Mouse (Mus musculus): ENCODE measurements at regions not wholly inside any gene's neighbourhood (a gene's known extent, or its start where the extent isn't known, plus 50 kb on each side); places are given as distances from the start of the nearest gene placed in this dataset.

DNA sequence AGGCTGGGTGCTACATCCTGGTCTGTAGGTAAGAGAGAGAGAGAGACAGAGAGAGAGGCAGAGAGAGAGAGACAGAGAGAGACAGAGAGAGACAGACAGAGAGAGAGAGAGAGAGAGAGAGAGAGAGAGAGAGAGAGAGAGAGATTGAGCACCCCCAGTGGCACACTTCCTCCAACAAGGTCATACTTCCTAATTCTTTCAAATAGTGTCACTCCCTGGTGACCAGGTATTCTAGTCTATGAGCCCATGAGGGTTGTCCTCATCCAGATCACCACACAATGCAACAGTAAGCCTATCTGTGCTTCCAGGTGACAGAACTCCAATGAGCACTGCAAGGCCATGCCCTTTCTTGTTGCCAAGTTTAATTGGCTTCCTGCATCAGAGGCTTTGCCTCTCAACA lies 129.0 kb upstream of the Jun start:
- Histone ChIP-seq H3K27ac (ENCODE audit: insufficient read depth, low read depth, low read length) (no peak overlapping the region), H3K27me3 (ENCODE audit: control insufficient read depth, insufficient read depth, low read length) (no peaks in the 10 kb centered on the region), H3K36me3 (ENCODE audit: control insufficient read depth, insufficient read depth, low read length) (no peaks in the 10 kb centered on the region), H3K4me3 (ENCODE audit: low read depth, low read length) (no peak overlapping the region), H3K4me1 (ENCODE audit: control insufficient read depth, insufficient read depth, insufficient read length, low read length) (no peaks in the 10 kb centered on the region)
- TF ChIP-seq CTCF (IDR thresholded peaks at IDR 0.05; ENCODE audit: extremely low read depth, insufficient read length, insufficient replicate concordance, low read depth, low read length) = no peak
- TF ChIP-seq POLR2A (IDR thresholded peaks at IDR 0.05; ENCODE audit: low read depth, low read length) = no peak

DNA sequence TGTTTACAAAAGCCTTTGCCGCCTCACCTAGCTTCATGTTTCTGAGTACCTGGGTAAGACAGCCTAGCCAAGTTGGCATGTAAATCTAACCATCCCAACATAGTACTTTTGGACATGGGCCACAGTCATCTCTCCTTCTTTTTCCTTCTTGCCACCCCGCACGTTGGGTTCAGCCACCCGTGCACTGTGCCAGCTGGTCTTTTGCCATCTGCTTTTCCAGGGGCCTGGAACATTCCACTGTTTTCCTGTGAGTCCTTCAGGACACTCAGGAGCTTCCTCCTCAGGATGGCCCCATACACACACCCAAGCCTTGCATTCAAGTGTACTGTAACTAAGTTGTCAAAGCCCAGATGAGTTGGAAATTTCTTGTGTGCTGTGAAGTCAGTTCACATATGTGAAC lies 132.2 kb upstream of the Jun start:
- Histone ChIP-seq H3K27me3 (ENCODE audit: control insufficient read depth, insufficient read depth, low read length) (no peaks in the 10 kb centered on the region), H3K4me3 (ENCODE audit: low read depth, low read length) (no peak overlapping the region), H3K4me1 (ENCODE audit: control insufficient read depth, insufficient read depth, insufficient read length, low read length) (peaks cover 3% of the 10 kb centered on the region), H3K27ac (ENCODE audit: insufficient read depth, low read depth, low read length) (no peak overlapping the region), H3K36me3 (ENCODE audit: control insufficient read depth, insufficient read depth, low read length) (no peaks in the 10 kb centered on the region)
- TF ChIP-seq POLR2A (IDR thresholded peaks at IDR 0.05; ENCODE audit: low read depth, low read length) (no peak), CTCF (IDR thresholded peaks at IDR 0.05; ENCODE audit: extremely low read depth, insufficient read length, insufficient replicate concordance, low read depth, low read length) (no peak)
- 30% methylated on average over 4 of the region's 4 CpGs for WGBS

DNA sequence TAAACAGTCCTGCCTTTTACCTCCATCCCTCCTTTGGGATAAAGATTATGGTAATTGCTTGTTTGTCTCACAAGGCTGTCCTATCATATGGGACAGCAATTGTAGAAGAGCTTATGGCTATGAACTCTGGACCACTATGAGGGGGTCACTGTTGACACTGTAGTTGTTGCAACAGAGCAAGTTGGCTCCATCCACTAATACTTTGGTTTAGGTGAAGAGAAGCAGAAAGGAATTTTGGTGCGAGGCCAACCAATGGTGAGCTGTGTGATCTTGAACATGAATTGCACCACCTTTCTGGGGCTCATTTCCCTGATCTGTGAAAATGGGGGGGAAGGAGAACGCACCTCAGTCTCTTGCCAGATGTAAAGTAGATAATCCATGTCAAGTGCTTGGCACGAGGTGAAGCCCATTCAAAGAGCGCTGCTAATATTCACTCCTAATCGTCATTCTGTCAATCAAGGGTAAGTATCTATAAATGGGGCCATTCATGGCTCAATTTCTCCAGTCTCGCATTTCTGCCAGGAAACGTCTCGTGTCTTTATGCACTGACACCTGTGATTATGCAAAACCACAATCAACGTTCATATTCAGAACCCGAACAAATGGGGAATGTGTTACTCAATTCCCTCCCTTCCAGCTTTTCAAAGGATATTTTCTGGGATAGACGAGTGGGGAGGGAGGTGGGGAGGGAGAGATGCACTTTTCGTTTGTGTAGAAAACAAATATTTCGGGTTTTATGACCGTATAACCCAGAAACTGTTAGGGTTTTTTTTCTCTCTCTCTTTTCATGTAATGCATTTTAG lies 133.3 kb upstream of the Jun start:
- 84% methylated on average over 14 of the region's 14 CpGs for WGBS
- Histone ChIP-seq H3K36me3 (ENCODE audit: control insufficient read depth, insufficient read depth, low read length) (no peaks in the 10 kb centered on the region), H3K27ac (ENCODE audit: insufficient read depth, low read depth, low read length) (no peak overlapping the region), H3K4me3 (ENCODE audit: low read depth, low read length) (no peak overlapping the region), H3K27me3 (ENCODE audit: control insufficient read depth, insufficient read depth, low read length) (no peaks in the 10 kb centered on the region), H3K4me1 (ENCODE audit: control insufficient read depth, insufficient read depth, insufficient read length, low read length) (peaks cover 3% of the 10 kb centered on the region)
- TF ChIP-seq POLR2A (IDR thresholded peaks at IDR 0.05; ENCODE audit: low read depth, low read length) = no peak

DNA sequence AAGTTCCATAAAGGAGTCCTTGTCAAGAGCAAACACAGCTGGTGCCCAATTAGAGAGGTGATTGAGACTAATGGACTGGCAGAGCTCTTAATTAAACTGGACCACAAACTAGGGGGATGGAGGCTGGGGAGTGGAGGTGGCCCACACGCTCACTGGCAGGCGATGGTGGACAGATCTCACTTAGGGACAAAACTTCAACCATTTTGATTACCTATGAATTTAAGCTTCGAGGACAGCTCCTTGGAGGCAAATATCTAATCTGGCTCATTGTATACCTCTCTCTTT lies 133.8 kb upstream of the Jun start:
- Histone ChIP-seq H3K36me3 (ENCODE audit: control insufficient read depth, insufficient read depth, low read length) (no peaks in the 10 kb centered on the region), H3K27me3 (ENCODE audit: control insufficient read depth, insufficient read depth, low read length) (no peaks in the 10 kb centered on the region), H3K4me1 (ENCODE audit: control insufficient read depth, insufficient read depth, insufficient read length, low read length) (peaks cover 3% of the 10 kb centered on the region), H3K4me3 (ENCODE audit: low read depth, low read length) (no peak overlapping the region), H3K27ac (ENCODE audit: insufficient read depth, low read depth, low read length) (no peak overlapping the region)
- TF ChIP-seq POLR2A (IDR thresholded peaks at IDR 0.05; ENCODE audit: low read depth, low read length) (no peak), CTCF (IDR thresholded peaks at IDR 0.05; ENCODE audit: extremely low read depth, insufficient read length, insufficient replicate concordance, low read depth, low read length) (no peak)
- WGBS = 87% methylated on average over 3 of the region's 3 CpGs

DNA sequence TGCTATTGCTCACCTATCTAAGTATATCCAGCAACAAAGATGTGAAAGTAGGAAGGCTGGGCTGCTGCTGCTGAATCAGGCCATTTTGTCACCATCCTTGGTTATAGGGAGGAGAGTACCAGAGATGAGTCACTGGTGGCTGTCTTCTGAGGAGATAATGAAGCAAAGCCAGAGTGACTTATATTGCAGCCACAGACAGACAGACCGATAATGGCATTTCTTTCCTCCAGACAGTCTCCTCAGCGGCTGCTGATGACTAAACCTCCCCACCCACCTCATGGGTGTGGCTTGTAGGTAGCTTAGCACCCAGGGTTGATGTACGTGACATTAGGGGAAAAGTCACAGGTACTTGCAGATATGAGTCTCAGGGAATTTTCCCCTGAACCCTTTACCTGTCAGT lies 136.1 kb upstream of the Jun start:
- 32% methylated on average over 3 of the region's 3 CpGs for WGBS
- H3K4me3 ChIP-seq (ENCODE audit: low read depth, low read length) = no peak overlapping the region
- H3K27ac ChIP-seq (ENCODE audit: insufficient read depth, low read depth, low read length) = no peak overlapping the region
- H3K27me3 ChIP-seq (ENCODE audit: control insufficient read depth, insufficient read depth, low read length) = no peaks in the 10 kb centered on the region
- no peaks in the 10 kb centered on the region for H3K36me3 ChIP-seq (ENCODE audit: control insufficient read depth, insufficient read depth, low read length)
- H3K4me1 ChIP-seq (ENCODE audit: control insufficient read depth, insufficient read depth, insufficient read length, low read length) = peaks cover 20% of the 10 kb centered on the region
- TF ChIP-seq POLR2A (IDR thresholded peaks at IDR 0.05; ENCODE audit: low read depth, low read length) (no peak), CTCF (IDR thresholded peaks at IDR 0.05; ENCODE audit: extremely low read depth, insufficient read length, insufficient replicate concordance, low read depth, low read length) (no peak)

DNA sequence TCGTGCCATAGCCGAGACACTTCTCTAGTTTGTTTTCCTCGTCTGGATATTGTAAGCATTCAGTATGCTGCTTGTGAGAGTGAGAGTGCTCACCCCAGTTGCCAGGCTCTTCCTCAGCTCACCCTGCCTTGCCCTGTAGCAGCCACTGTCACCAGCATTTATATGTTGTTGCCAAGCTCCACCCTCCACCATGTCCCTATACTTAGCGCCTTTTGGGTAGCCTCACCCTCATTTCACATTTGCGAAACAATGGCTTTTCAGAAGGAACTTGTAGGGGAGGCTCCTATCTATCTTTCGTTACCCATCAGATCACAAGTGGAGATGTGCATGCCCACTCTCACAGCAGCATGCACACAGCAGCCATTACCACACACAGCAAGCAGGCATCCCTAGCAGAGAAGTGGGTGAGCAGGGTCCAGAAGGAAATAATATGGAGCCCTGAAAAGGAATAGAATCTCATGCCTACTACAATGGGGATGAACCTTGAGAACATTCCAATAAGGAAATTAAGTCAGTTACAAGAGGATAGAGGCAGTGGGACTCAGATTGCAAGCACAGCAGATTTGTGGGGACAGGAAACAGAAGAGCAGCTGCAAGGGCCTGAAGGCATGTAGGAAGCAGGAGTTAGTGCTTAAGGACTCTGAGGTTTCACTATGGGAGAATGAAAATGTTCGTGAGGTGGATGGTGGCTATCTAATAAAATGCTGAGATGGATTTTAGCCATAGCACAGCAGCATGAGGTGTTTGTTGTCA lies 139.8 kb upstream of the Jun start:
- WGBS = 87% methylated on average over 7 of the region's 7 CpGs
- no peaks in the 10 kb centered on the region for H3K27me3 ChIP-seq (ENCODE audit: control insufficient read depth, insufficient read depth, low read length)
- H3K27ac ChIP-seq (ENCODE audit: insufficient read depth, low read depth, low read length) = no peak overlapping the region

DNA sequence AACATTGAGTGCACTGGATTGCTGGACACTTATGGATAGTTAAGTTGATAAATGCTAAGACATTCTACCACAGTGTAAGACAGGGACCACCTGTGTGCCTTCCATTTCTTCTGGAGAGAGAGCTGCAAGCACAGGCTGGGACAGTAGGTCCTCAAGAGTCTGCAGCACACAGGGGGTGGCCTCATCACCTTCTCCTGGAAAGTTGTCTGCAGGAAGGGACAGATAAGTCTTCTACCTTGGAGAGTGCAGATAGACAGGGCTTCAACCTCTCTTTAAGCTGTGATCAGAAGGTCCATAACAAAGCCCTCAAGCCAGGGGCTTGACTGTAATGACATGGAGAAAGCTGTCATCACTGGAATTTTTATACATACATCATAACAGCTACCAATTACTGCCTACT lies 140.5 kb upstream of the Jun start:
- Histone ChIP-seq H3K27me3 (ENCODE audit: control insufficient read depth, insufficient read depth, low read length) (no peaks in the 10 kb centered on the region), H3K4me1 (ENCODE audit: control insufficient read depth, insufficient read depth, insufficient read length, low read length) (peaks cover 34% of the 10 kb centered on the region), H3K4me3 (ENCODE audit: low read depth, low read length) (no peak overlapping the region), H3K27ac (ENCODE audit: insufficient read depth, low read depth, low read length) (no peak overlapping the region), H3K36me3 (ENCODE audit: control insufficient read depth, insufficient read depth, low read length) (no peaks in the 10 kb centered on the region)
- TF ChIP-seq POLR2A (IDR thresholded peaks at IDR 0.05; ENCODE audit: low read depth, low read length) (no peak), CTCF (IDR thresholded peaks at IDR 0.05; ENCODE audit: extremely low read depth, insufficient read length, insufficient replicate concordance, low read depth, low read length) (no peak)

More for the DNA sequence above, 139.8 kb upstream of the Jun start:
- no peaks in the 10 kb centered on the region for H3K36me3 ChIP-seq (ENCODE audit: control insufficient read depth, insufficient read depth, low read length)
- no peak overlapping the region for H3K4me3 ChIP-seq (ENCODE audit: low read depth, low read length)
- H3K4me1 ChIP-seq (ENCODE audit: control insufficient read depth, insufficient read depth, insufficient read length, low read length) = peaks cover 34% of the 10 kb centered on the region
- TF ChIP-seq CTCF (IDR thresholded peaks at IDR 0.05; ENCODE audit: extremely low read depth, insufficient read length, insufficient replicate concordance, low read depth, low read length) (no peak), POLR2A (IDR thresholded peaks at IDR 0.05; ENCODE audit: low read depth, low read length) (no peak)
